Mouse (Mus musculus): Measurements from ENCODE around the gene Wdr13. TPM values are rescaled to one million over a fixed set of nuclear protein-coding genes. Genes with fewer than 3 reads are reported as not detected.

Wdr13 gene
- polyA plus RNA-seq, 1 experiment, result 11.2 TPM

GRCm38 (mm10) chrX:8125235-8125634 lies 7.5 kb downstream of the Wdr13 start:
- TF ChIP-seq EP300 (IDR thresholded peaks at IDR 0.05; ENCODE audit: insufficient read depth, low read depth, low read length) (no peak), CTCF (IDR thresholded peaks at IDR 0.05; ENCODE audit: low read depth, low read length) (no peak), POLR2A (IDR thresholded peaks at IDR 0.05; ENCODE audit: insufficient read depth, low read length) (no peak)
- Histone ChIP-seq H3K4me1 (ENCODE audit: control insufficient read depth, insufficient read depth, low read length) (no peaks in the 10 kb centered on the region), H3K9ac (ENCODE audit: low read depth, poor library complexity, severe bottlenecking) (no peak overlapping the region), H3K27ac (ENCODE audit: insufficient read depth, low read length) (no peak overlapping the region), H3K9me3 (replicated peaks; ENCODE audit: control insufficient read depth, insufficient read depth, low read length, poor library complexity, severe bottlenecking) (no peaks in the 10 kb centered on the region), H3K36me3 (ENCODE audit: control insufficient read depth, insufficient read depth, low read length, poor library complexity, severe bottlenecking) (no peaks in the 10 kb centered on the region), H3K27me3 (ENCODE audit: control insufficient read depth, insufficient read depth, low read length, poor library complexity, severe bottlenecking) (no peaks in the 10 kb centered on the region), H3K4me3 (ENCODE audit: low read depth, low read length) (no peak overlapping the region)

GRCm38 (mm10) chrX:8123821-8124470 lies 8.7 kb downstream of the Wdr13 start:
- Histone ChIP-seq H3K9me3 (replicated peaks; ENCODE audit: control insufficient read depth, insufficient read depth, low read length, poor library complexity, severe bottlenecking) (no peaks in the 10 kb centered on the region), H3K27ac (ENCODE audit: insufficient read depth, low read length) (no peak overlapping the region), H3K27me3 (ENCODE audit: control insufficient read depth, insufficient read depth, low read length, poor library complexity, severe bottlenecking) (no peaks in the 10 kb centered on the region), H3K4me1 (ENCODE audit: control insufficient read depth, insufficient read depth, low read length) (no peaks in the 10 kb centered on the region), H3K4me3 (ENCODE audit: low read depth, low read length) (no peak overlapping the region), H3K36me3 (ENCODE audit: control insufficient read depth, insufficient read depth, low read length, poor library complexity, severe bottlenecking) (no peaks in the 10 kb centered on the region), H3K9ac (ENCODE audit: low read depth, poor library complexity, severe bottlenecking) (no peak overlapping the region)
- no peak for TF ChIP-seq CTCF (IDR thresholded peaks at IDR 0.05; ENCODE audit: low read depth, low read length)
- TF ChIP-seq EP300 (IDR thresholded peaks at IDR 0.05; ENCODE audit: insufficient read depth, low read depth, low read length), result no peak
- no peak for TF ChIP-seq POLR2A (IDR thresholded peaks at IDR 0.05; ENCODE audit: insufficient read depth, low read length)

GRCm38 (mm10) chrX:8117264-8117663 lies 15.4 kb downstream of the Wdr13 start:
- H3K9ac ChIP-seq (ENCODE audit: low read depth, poor library complexity, severe bottlenecking), result no peak overlapping the region
- no peak overlapping the region for H3K27ac ChIP-seq (ENCODE audit: insufficient read depth, low read length)
- H3K9me3 ChIP-seq (replicated peaks; ENCODE audit: control insufficient read depth, insufficient read depth, low read length, poor library complexity, severe bottlenecking), result no peaks in the 10 kb centered on the region
- no peaks in the 10 kb centered on the region for H3K36me3 ChIP-seq (ENCODE audit: control insufficient read depth, insufficient read depth, low read length, poor library complexity, severe bottlenecking)
- no peak overlapping the region for H3K4me3 ChIP-seq (ENCODE audit: low read depth, low read length)
- H3K4me1 ChIP-seq (ENCODE audit: control insufficient read depth, insufficient read depth, low read length), result no peaks in the 10 kb centered on the region
- TF ChIP-seq POLR2A (IDR thresholded peaks at IDR 0.05; ENCODE audit: insufficient read depth, low read length), result no peak
- no peak for TF ChIP-seq CTCF (IDR thresholded peaks at IDR 0.05; ENCODE audit: low read depth, low read length)
- TF ChIP-seq EP300 (IDR thresholded peaks at IDR 0.05; ENCODE audit: insufficient read depth, low read depth, low read length), result no peak
- no peaks in the 10 kb centered on the region for H3K27me3 ChIP-seq (ENCODE audit: control insufficient read depth, insufficient read depth, low read length, poor library complexity, severe bottlenecking)

- TF ChIP-seq POLR2A (IDR thresholded peaks at IDR 0.05; ENCODE audit: insufficient read depth, low read length) (no peak), EP300 (IDR thresholded peaks at IDR 0.05; ENCODE audit: insufficient read depth, low read depth, low read length) (no peak), CTCF (IDR thresholded peaks at IDR 0.05; ENCODE audit: low read depth, low read length) (no peak)
- H3K27me3 ChIP-seq (ENCODE audit: control insufficient read depth, insufficient read depth, low read length, poor library complexity, severe bottlenecking), result no peaks in the 10 kb centered on the region
- no peaks in the 10 kb centered on the region for H3K4me1 ChIP-seq (ENCODE audit: control insufficient read depth, insufficient read depth, low read length)
- no peak overlapping the region for H3K9ac ChIP-seq (ENCODE audit: low read depth, poor library complexity, severe bottlenecking)
- no peak overlapping the region for H3K27ac ChIP-seq (ENCODE audit: insufficient read depth, low read length)
- no peaks in the 10 kb centered on the region for H3K36me3 ChIP-seq (ENCODE audit: control insufficient read depth, insufficient read depth, low read length, poor library complexity, severe bottlenecking)
- H3K9me3 ChIP-seq (replicated peaks; ENCODE audit: control insufficient read depth, insufficient read depth, low read length, poor library complexity, severe bottlenecking), result no peaks in the 10 kb centered on the region
- no peak overlapping the region for H3K4me3 ChIP-seq (ENCODE audit: low read depth, low read length)
Measured at GRCm38 (mm10) chrX:8115275-8115674, 17.4 kb downstream of the Wdr13 start.

GRCm38 (mm10) chrX:8105019-8105418 lies 27.7 kb downstream of the Wdr13 start:
- Histone ChIP-seq H3K27me3 (ENCODE audit: control insufficient read depth, insufficient read depth, low read length, poor library complexity, severe bottlenecking) (no peaks in the 10 kb centered on the region), H3K27ac (ENCODE audit: insufficient read depth, low read length) (no peak overlapping the region), H3K36me3 (ENCODE audit: control insufficient read depth, insufficient read depth, low read length, poor library complexity, severe bottlenecking) (no peaks in the 10 kb centered on the region), H3K9me3 (replicated peaks; ENCODE audit: control insufficient read depth, insufficient read depth, low read length, poor library complexity, severe bottlenecking) (no peaks in the 10 kb centered on the region), H3K4me3 (ENCODE audit: low read depth, low read length) (no peak overlapping the region), H3K4me1 (ENCODE audit: control insufficient read depth, insufficient read depth, low read length) (no peaks in the 10 kb centered on the region), H3K9ac (ENCODE audit: low read depth, poor library complexity, severe bottlenecking) (no peak overlapping the region)
- TF ChIP-seq CTCF (IDR thresholded peaks at IDR 0.05; ENCODE audit: low read depth, low read length), result no peak
- TF ChIP-seq EP300 (IDR thresholded peaks at IDR 0.05; ENCODE audit: insufficient read depth, low read depth, low read length), result no peak
- TF ChIP-seq POLR2A (IDR thresholded peaks at IDR 0.05; ENCODE audit: insufficient read depth, low read length), result no peak

- H3K9me3 ChIP-seq (replicated peaks; ENCODE audit: control insufficient read depth, insufficient read depth, low read length, poor library complexity, severe bottlenecking), result no peaks in the 10 kb centered on the region
- H3K36me3 ChIP-seq (ENCODE audit: control insufficient read depth, insufficient read depth, low read length, poor library complexity, severe bottlenecking), result no peaks in the 10 kb centered on the region
- no peak overlapping the region for H3K27ac ChIP-seq (ENCODE audit: insufficient read depth, low read length)
- H3K4me3 ChIP-seq (ENCODE audit: low read depth, low read length), result no peak overlapping the region
- H3K27me3 ChIP-seq (ENCODE audit: control insufficient read depth, insufficient read depth, low read length, poor library complexity, severe bottlenecking), result no peaks in the 10 kb centered on the region
- TF ChIP-seq CTCF (IDR thresholded peaks at IDR 0.05; ENCODE audit: low read depth, low read length) (no peak), EP300 (IDR thresholded peaks at IDR 0.05; ENCODE audit: insufficient read depth, low read depth, low read length) (no peak), POLR2A (IDR thresholded peaks at IDR 0.05; ENCODE audit: insufficient read depth, low read length) (no peak)
- no peak overlapping the region for H3K9ac ChIP-seq (ENCODE audit: low read depth, poor library complexity, severe bottlenecking)
- H3K4me1 ChIP-seq (ENCODE audit: control insufficient read depth, insufficient read depth, low read length), result no peaks in the 10 kb centered on the region
Measured at GRCm38 (mm10) chrX:8102213-8102668, 30.5 kb downstream of the Wdr13 start.

Data from ES-Bruce4 (cell line).